Mouse (Mus musculus): ENCODE results near the gene Nutf2-ps1. TPM values are rescaled to one million over a fixed set of nuclear protein-coding genes. Genes with fewer than 3 reads are reported as not detected.

Gene Nutf2-ps1
- 10 to 100 TPM; 11.3 to 22.9 TPM for total RNA-seq (2023)

DNA sequence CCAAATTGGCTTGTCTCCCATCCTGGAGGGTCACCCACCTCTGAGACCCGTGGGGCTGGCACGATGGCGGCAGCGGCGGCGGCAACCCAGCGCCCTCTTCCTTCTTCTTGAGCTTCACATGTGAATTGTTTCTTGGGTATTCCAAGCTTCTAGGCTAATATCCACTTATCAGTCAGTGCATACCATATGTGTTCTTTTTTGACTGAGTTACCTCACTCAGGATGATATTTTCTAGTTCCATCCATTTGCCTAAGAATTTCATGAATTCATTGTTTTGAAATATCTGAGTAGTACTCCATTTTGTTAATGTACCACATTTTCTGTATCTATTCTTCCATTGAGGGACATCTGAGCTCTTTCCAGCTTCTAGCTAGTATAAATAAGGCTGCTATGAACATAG, at the start of gene Nutf2-ps1:
Gene Nutf2-ps1 (minus strand): TSS at position 101 of the 400 bp plus-strand sequence.

DNA sequence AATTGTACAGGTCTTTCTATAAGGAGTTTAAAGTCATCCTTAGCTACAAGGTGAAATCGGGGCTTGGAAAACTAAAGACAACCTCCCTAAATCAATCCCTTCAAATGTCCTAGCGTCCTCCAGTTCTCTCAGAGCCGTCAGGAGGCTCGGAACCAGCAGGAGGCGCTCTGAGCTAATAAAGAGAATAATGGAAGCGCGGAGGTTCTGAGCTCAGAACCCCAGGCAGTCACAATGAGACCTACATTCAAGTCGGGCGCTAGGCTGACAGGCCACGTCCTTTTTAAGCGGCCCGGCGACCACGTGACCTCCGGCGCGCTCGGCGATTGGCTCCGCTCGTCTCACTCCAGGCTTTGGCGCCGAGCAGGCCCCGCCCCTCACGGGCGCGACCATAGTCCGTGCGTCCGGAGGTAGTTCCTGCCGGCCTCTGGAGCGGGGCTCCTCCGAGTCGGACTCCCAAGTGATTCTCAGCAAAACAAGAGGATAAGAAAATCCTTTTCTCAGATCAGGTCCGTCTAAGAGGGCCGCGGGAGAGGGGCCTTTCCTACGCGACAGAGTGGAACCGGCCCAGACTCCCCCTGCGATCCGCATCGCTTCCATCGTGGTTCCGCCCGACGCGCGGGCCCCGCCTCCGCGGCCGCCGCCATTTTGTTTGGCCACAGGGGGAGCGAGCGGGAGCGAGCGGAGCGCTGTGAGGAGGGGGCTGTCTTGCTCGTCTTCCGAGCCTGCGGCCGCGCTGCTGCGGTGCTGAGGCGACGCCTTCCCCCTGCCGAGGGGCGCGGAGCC, 11.1 kb upstream of the Nutf2-ps1 start, which contains the start of gene Smc3:
Gene Smc3 (plus strand): TSS at position 642 of the 783 bp plus-strand sequence.

Other genes starting within 250 kb of the Nutf2-ps1 start
- not detected for gene Gm10197, start 217.3 kb downstream of the Nutf2-ps1 start, total RNA-seq (2023)
- gene Smndc1, start 198.5 kb downstream of the Nutf2-ps1 start, total RNA-seq (2023) = 10 to 100 TPM; 76.4 to 82.1 TPM
- gene Dusp5, start 60.0 kb downstream of the Nutf2-ps1 start, total RNA-seq (2023) = 10 to 100 TPM; 50.3 to 74.5 TPM
- 10 to 100 TPM; 40.6 to 41.6 TPM for gene Smc3, start 11.3 kb upstream of the Nutf2-ps1 start, total RNA-seq (2023)
- under 1 TPM in 1 of 2 experiments, not detected in 1; 0.07 TPM for gene Rbm20, start 88.2 kb upstream of the Nutf2-ps1 start, total RNA-seq (2023)

All from neutrophil, adult 59 days (primary cell).